8 mouse cellular contexts compared by ENCODE assay signal in genomic region chr15:79347165-79347844, GRCm38 (mm10). TPM values are rescaled to one million over a fixed set of nuclear protein-coding genes. Genes with fewer than 3 reads are reported as not detected.
A peak's percentile ranks its signal among the peaks of the same experiment; 100 is the strongest.
DNase-seq lines count a peak whose midpoint lies in the region; ATAC-seq and TF ChIP-seq lines count a peak whose summit lies in the region.

No protein-coding gene starts in this region.

- WGBS in hindbrain, embryonic 16.5 days: under 1% methylated on average over 52 of the region's 61 CpGs
- WGBS in macrophage (ENCODE audit: missing documents): under 1% methylated on average over 57 of the region's 61 CpGs

- no peaks in the 10 kb centered on the region; the same call in 1 of the 2 replicates for H3K79me2 ChIP-seq in macrophage (ENCODE audit: inconsistent target)

- no peaks in the 10 kb centered on the region; the same call in 1 of the 2 replicates for H3K27me3 ChIP-seq in hindbrain, embryonic 16.5 days (replicated peaks; ENCODE audit: control insufficient read depth, insufficient read depth, low read length)

- H3K9ac ChIP-seq in hindbrain, embryonic 16.5 days (ENCODE audit: low read depth, low read length): peak overlapping the region; percentile 78

- peak; percentile 84 for DNase-seq in WW6 (ENCODE audit: low read depth, low spot score)
- peak; percentile 74 to 77 for DNase-seq in cerebellum, postnatal 36 days
- peak; percentile 92 for DNase-seq in gastrocnemius, adult 18-20 months (ENCODE audit: low spot score)
- peak; percentile 84 to 86 for DNase-seq in left cerebral cortex, adult 2 months (ENCODE audit: extremely low spot score in 1 of 2, low spot score in 2 of 2)
- peak; percentile 89 for DNase-seq in right cerebral cortex, adult 18-20 months
- peak; percentile 72 for DNase-seq in urinary bladder, postnatal 10 days (ENCODE audit: low spot score)

- no peak; the same call in 1 of the 2 replicates for TF ChIP-seq CTCF in left cerebral cortex, adult 2 months (IDR thresholded peaks at IDR 0.05)

- H3K4me2 ChIP-seq in hindbrain, embryonic 16.5 days (ENCODE audit: low read length): peak overlapping the region; percentile 85

- peak overlapping the region; percentile 53 for H3K4me3 ChIP-seq in hindbrain, embryonic 16.5 days (ENCODE audit: low read length)
- H3K4me3 ChIP-seq in left cerebral cortex, adult 2 months: peak overlapping the region; percentile 79
- H3K4me3 ChIP-seq in macrophage (ENCODE audit: inconsistent target): peak overlapping the region; percentile 38

- no peaks in the 10 kb centered on the region for H3K36me3 ChIP-seq in hindbrain, embryonic 16.5 days (ENCODE audit: control insufficient read depth, insufficient read depth, low read length)
- no peaks in the 10 kb centered on the region for H3K36me3 ChIP-seq in macrophage (ENCODE audit: inconsistent target)

- intact Hi-C loops in left cerebral cortex, adult 2 months (cut with DNase I): no loop called here

- ATAC-seq in hindbrain, embryonic 16.5 days: peak; percentile 89

- H3K4me1 ChIP-seq in hindbrain, embryonic 16.5 days (ENCODE audit: control insufficient read depth, insufficient read depth, low read depth, low read length): peaks cover 10% of the 10 kb centered on the region

- H3K27ac ChIP-seq in hindbrain, embryonic 16.5 days (ENCODE audit: low read depth, low read length): peak overlapping the region; percentile 71
- H3K27ac ChIP-seq in left cerebral cortex, adult 2 months: peak overlapping the region; percentile 68
- H3K27ac ChIP-seq in macrophage: no peak overlapping the region

- H3K9me3 ChIP-seq in hindbrain, embryonic 16.5 days (ENCODE audit: control insufficient read depth, low read length): no peaks in the 10 kb centered on the region

RNA-seq across cellular contexts. Expression of gene Maff, which starts 0.9 kb away (rescaled TPM):
- 10 to 100 TPM in 1 of 2 experiments, 1 to 10 TPM in 1; 6.6 to 10.1 TPM for total RNA-seq in gastrocnemius, adult 18-20 months (2021)
- polyA plus RNA-seq in hindbrain, embryonic 16.5 days (2015; fragmentation: Nextera tagmentation; extraction: Ambion mirVana): 1.1 and 1.2 TPM in 2 replicates
- total RNA-seq in left cerebral cortex, adult 2 months (2021): 1 to 10 TPM; 1.6 to 3.2 TPM
- 100 to 1,000 TPM in 6 of 26 experiments, 10 to 100 TPM in 13, 1 to 10 TPM in 6, under 1 TPM in 1; 0.69 to 224 (median 51.8) TPM for total RNA-seq in macrophage (2018; cell fraction: chromatin; rRNA removed)
- total RNA-seq in macrophage (2018; cell fraction: cytosol; rRNA removed): 100 to 1,000 TPM in 4 of 26 experiments, 10 to 100 TPM in 9, 1 to 10 TPM in 12, under 1 TPM in 1; 0.74 to 189 (median 14.3) TPM
- total RNA-seq in macrophage (2018; cell fraction: nucleus; rRNA removed): 100 to 1,000 TPM in 10 of 26 experiments, 10 to 100 TPM in 10, 1 to 10 TPM in 4, under 1 TPM in 1, not detected in 1; 0.77 to 247 (median 56.4) TPM
- polyA plus RNA-seq in macrophage (2018): 0.80 to 4.1 TPM (median 1.8 TPM) in 3 replicates

RNA-seq across cellular contexts. Expression of gene Pla2g6, which starts 19.1 kb away (rescaled TPM):
- 10 to 100 TPM; 15.8 to 20.4 TPM for total RNA-seq in gastrocnemius, adult 18-20 months (2021)
- 23.0 and 29.3 TPM in 2 replicates for polyA plus RNA-seq in hindbrain, embryonic 16.5 days (2015; fragmentation: Nextera tagmentation; extraction: Ambion mirVana)
- total RNA-seq in left cerebral cortex, adult 2 months (2021): 10 to 100 TPM; 21.3 to 22.6 TPM
- 10 to 100 TPM in 25 of 26 experiments, 1 to 10 TPM in 1; 5.2 to 39.9 (median 23.9) TPM for total RNA-seq in macrophage (2018; cell fraction: chromatin; rRNA removed)
- 1 to 10 TPM; 2.4 to 5.7 (median 5.1) TPM for total RNA-seq in macrophage (2018; cell fraction: cytosol; rRNA removed)
- total RNA-seq in macrophage (2018; cell fraction: nucleus; rRNA removed): 10 to 100 TPM in 19 of 26 experiments, 1 to 10 TPM in 7; 6.0 to 24.3 (median 13.6) TPM
- polyA plus RNA-seq in macrophage (2018): 4.5 to 6.8 TPM (median 5.8 TPM) in 3 replicates

RNA-seq across cellular contexts. Expression of gene Tmem184b, which starts 56.1 kb away (rescaled TPM):
- 10 to 100 TPM; 23.6 to 31.2 TPM for total RNA-seq in gastrocnemius, adult 18-20 months (2021)
- 42.4 and 54.9 TPM in 2 replicates for polyA plus RNA-seq in hindbrain, embryonic 16.5 days (2015; fragmentation: Nextera tagmentation; extraction: Ambion mirVana)
- total RNA-seq in left cerebral cortex, adult 2 months (2021): 10 to 100 TPM; 73.7 to 82.2 TPM
- total RNA-seq in macrophage (2018; cell fraction: chromatin; rRNA removed): 100 to 1,000 TPM in 4 of 26 experiments, 10 to 100 TPM in 22; 28.7 to 169 (median 80.3) TPM
- total RNA-seq in macrophage (2018; cell fraction: cytosol; rRNA removed): 100 to 1,000 TPM in 7 of 26 experiments, 10 to 100 TPM in 19; 38.4 to 119 (median 77.1) TPM
- total RNA-seq in macrophage (2018; cell fraction: nucleus; rRNA removed): 100 to 1,000 TPM in 12 of 26 experiments, 10 to 100 TPM in 14; 36.9 to 193 (median 93.6) TPM
- polyA plus RNA-seq in macrophage (2018): 40.4 to 55.8 TPM (median 48.1 TPM) in 3 replicates
